Mouse (Mus musculus) liver, adult (tissue): Measurements from ENCODE around the gene Coa6.
A peak's percentile ranks its signal among the peaks of the same experiment; 100 is the strongest.

Source experiments
- GATA4 ChIP-seq: IDR thresholded peaks from 2 replicates; pipeline ENCODE4 v1.6.1; 2014; ENCODE audit warnings: mild to moderate bottlenecking, low read length; ENCODE audit not compliant: insufficient replicate concordance

Coa6 gene

DNA sequence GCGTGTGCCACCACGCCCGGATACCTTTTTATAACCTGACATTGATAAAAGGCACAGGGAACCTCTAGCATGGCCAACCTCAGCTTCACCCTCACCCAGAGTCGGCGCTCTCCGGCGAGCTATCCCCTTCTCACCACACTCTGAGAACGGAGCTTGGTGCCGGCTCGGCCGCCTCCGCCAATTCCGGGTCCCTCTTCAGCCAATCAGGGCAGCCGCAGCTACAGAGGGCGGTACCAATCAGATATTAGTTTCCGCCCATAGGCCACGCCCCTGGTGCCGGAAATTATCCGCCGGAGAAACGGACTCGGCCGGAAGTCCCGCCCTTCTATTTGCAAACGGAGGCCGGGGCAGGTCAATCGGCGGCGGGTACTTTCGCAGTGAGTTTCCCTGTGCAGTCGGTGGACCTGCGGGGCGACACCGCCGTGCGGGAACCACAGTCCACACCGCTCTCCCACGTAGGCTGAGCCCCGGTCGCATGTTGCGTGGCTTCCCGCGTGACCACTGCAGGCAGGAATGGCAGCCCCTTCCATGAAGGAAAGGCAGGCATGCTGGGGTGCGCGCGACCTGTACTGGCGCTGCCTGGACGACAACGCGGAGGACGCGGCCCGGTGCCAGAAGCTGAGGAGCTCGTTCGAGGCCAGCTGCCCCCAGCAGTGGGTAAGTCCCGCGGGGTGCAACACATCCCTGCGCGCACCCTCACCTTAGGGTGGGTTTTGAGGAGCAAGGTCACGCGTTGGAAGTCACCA, at the start of gene Coa6:
Gene Coa6 (plus strand): TSS at position 342 of the 746 bp plus-strand sequence.
- peak; percentile 30; the same call in 1 of the 2 replicates for TF ChIP-seq GATA4

DNA sequence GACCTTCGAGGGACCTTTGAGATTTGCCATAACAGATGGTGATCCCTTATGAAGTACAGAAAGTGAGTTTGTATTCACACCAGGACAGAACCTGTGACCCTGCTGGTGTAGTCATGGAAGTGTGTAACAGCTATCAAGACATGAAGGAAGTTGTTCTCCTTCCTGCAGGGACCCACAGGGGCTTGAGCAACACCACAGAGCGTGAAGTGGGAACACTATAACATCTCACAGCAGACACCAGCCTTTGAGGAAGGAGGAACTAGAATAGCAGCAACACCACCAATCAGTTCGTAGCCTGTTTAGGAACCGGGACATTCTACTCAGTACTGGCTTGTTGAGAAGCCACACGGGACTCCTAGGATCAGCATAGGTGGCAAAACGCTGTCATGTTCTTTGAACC, 42.7 kb upstream of the Coa6 start:
- TF ChIP-seq GATA4: no peak

DNA sequence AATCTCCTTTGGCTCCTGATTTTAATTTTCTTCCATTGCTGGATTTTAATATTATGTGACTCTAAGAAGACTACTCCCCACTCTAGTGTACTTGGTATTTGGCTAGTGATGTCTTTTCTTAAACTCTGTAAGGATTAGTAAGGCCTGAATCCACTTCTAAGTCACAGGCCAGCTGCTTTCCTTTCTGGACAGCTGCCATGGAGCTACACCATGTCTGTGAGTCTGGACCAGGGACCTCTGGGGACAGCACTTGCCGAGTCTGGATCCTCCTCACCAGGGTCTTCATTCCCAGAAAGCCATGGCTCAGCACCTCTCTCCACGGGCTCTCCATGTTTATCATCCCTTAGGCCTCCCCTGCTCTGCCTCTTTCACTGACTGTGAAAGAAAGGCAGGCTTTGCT, 42.2 kb upstream of the Coa6 start:
- TF ChIP-seq GATA4: no peak

DNA sequence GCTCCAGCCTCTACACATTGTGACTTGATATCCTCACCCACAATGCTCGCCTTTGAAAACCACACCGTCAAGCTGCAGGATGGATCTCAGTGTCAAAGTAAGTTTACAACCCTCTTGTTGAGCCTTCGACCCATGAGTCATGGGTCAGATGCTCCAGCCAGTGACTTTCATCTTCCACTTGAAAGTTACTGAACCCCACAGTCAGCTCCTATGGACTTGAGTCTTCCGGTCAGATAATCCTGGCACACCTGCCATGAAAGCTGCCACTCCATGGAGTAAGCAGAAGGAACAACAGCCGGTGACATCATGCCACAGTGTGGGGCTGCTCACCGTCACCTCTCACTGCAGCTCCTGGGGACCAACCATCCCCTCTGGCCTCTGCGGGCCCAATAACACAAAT, 41.0 kb upstream of the Coa6 start:
- TF ChIP-seq GATA4: no peak

DNA sequence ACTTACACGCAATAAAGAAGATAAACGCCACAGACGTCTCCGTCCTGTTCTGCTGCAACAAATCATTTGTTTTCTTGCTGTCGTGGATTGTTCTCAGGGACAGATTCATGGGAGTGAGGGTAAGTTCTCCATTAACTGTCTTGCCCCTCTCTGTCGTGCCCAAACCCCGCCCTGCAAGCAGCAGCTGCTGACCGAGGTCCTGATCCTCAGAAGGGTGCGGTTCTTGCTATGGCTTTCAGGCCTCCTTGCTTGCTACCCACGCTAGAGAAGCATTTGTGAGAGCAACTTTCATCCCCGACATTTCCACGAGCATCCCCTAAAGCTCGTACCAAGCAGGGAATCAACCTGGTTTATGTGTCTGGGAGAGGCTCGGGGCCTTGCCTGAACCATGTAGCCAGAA, 40.1 kb upstream of the Coa6 start:
- TF ChIP-seq GATA4: no peak

DNA sequence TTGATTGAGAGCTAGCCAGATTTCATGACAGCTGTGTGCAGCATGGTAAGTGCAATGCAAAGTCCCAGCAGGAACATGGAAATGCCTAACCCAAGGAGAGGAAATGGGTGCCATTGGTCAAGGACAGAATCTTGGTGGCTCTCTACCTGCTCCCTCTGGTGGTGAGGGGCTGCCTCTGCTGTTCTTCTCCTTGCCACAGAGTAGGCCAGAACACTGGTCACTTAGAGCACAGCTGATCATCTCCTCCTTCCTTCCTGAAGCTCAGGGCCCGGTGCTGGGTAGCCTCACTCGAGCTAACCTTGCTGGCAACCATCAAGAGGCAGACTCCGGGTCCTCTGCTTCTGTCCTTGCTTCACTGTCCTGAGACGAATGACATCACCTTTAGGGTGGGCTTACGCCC, 39.6 kb upstream of the Coa6 start:
- TF ChIP-seq GATA4: no peak

DNA sequence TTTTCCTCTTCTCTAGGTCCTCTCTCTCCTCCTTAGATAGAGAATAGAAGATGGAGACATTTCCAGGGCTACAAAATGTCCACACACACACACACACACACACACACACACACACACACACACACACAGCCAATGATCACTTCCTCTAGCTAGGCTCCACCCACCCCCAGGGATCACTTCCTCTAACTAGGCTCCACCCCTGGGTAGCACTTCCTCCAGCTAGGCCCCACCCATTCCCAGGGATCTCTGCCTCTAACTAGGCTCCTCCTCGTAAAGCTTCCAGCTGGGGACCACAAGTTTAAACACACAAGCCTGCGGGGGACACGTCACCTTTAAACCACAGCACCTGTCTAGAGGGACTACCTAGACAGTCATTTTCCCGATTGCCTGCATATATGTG, 34.7 kb upstream of the Coa6 start:
- no peak for TF ChIP-seq GATA4

DNA sequence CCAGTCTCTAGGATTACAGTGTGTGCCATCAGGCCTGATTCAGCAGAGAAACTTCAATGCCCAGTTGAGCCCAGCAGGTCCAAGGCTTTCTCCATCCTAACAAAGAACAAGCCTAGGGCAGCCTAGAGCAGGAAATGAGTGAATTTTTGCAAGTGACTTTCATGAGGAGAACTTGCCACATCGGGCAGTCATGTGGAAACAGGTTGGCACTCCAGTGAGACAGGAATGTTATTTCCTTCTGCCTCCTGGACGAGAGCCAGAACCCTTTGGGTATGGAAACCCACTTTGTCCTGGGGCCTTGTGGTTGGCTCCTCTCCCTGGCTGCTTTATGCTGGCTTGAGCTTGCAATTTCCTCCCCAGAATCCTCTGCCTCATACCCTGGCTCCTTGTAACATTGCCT, 30.8 kb upstream of the Coa6 start:
- TF ChIP-seq GATA4: no peak

DNA sequence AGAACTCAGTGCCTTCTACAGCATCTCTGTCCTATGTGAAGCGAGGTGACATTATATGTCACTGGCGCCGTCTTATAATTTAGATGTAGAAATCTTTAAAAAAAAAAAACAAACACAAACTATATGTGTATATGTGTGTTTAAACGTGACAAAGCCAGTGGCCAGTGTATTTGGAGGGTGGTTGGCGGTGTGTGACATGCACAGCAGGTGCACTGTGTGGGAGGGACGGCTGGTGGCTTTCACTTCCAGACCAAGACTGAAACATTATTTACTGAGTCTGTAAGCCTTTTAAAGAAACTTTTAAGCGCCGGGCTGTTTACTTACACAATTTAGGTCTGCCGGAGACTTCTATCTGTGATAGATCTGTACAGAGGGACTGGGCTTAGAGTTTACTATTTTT, 26.9 kb upstream of the Coa6 start:
- no peak for TF ChIP-seq GATA4

DNA sequence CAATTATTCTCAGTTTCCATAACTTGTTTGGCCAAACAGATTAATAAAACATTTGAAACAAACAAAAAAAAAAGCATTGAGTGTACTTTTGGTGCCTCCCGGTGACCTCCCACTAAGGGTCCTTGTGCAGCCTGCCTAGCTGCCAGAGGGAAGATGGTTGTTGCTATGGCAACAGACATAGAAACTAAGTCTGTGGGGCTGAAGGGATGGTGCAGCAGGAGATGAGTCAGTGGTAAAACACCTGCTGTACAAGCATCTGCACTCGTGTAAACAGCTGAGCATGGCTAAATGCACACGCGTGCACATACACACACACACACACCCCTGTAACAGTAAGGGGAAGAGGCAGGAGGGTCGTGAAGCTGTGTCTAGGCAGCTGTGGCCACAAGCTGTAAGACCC, 26.4 kb upstream of the Coa6 start:
- TF ChIP-seq GATA4: no peak

DNA sequence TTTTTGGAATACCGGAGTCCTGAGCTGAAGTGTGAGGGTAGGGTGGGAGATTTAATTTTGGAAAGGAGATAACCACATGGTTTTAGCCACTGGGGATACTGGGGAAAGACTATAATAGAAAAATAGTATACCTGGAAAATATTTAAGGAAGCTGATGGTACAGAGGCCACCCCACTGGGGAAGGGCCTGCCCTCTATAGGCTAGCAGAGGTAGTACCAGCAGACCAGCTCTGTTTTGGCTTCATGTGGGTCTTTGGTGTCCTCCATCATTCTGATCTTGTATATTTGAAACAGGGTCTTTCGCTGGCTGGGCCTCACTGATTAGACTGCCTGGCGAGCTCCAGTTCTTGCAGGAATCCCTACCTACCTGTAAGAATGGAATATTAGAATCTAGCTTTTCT, 24.0 kb upstream of the Coa6 start:
- TF ChIP-seq GATA4: no peak

DNA sequence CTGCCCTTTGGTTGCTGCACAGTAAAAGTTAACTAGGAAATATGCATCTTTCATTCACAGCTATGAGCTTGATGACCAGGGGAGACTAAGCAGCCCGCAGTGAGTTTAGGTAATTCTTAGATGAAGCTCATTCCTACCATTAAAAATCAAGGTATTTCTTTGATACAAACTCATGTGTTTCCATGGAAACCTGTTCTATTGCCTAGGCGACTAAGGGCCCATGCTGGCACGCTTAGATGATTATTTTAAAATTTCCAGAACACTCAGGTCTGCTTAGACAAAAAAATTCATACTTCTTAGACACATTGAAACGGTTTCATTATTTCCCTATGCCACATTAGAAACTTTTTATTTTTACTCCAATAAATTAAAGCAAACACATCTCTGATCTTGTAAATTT, 17.3 kb upstream of the Coa6 start:
- no peak for TF ChIP-seq GATA4

DNA sequence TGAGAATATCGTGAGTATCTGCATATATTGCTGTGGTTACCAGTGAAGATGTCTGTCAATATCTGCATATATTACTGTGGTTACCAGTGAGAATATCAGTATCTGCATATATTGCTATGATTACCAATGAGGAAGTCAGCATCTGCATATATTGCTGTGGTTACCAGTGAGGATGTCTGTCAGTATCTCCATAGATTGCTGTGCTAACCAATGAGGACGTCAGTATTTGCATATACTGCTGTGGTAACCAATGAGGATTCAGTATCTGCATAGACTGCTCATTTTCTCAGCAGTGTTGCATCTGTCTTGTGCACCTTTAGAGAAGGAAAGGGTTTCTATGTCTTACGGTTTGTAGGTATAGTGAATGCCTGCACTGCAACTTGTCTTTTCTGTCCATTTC, 1.5 kb upstream of the Coa6 start:
- TF ChIP-seq GATA4: no peak

DNA sequence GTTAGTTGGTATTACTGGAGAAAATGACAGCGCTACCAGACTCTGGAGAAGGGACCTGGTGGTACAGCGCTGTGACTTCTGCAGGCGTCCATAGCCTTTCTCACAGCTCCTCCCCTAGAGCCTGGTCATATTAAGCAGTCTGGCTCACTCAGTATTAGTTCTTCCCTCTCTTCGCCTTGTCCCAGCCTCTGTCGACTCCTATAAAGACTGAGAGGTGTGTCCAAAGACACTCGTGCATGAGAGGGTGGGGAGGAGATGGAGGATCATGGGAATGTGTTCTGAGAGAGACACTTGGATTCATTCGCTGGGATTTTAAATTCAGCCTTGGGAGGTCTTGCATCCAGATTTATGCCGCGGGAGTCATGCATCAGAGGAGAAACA, 595 bp downstream of the Coa6 start:
- no peak for TF ChIP-seq GATA4

DNA sequence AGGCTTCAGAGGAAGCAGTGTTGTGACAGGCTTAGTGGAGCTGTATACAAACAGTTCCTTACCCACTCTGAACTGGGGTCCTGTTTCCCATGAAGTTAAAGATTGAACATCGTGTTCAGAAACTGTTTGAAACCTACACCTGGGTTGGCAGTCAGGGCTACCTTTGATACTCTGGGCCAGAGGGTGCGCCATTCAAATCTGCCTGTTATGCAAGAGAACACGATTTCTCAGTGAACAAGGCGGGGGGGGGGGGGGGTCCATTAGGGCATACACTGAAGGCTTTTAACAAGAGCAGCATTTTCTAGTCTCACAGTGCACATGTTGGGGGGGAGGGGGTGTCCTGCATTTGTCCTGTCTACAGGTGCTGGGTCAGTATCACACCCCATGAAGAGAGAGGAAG, 1.8 kb downstream of the Coa6 start:
- TF ChIP-seq GATA4: no peak

DNA sequence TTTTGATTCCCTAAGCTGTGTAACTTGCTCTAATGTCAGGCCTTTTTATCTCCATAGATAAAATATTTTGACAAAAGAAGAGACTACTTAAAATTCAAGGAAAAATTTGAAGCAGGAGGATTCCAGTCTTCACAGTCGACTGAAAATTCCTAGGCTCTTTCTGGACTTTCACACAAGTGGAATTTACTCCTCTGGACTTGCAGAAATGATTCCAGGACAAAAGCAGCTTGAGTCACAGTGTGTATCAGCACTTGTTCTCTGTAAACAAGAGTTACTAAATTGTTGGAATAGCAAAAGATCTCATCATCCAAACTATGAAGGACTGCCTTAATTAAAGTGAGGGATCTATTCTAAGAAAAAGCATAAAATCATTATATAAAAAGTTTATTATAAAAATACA, 2.6 kb downstream of the Coa6 start:
- TF ChIP-seq GATA4: no peak

DNA sequence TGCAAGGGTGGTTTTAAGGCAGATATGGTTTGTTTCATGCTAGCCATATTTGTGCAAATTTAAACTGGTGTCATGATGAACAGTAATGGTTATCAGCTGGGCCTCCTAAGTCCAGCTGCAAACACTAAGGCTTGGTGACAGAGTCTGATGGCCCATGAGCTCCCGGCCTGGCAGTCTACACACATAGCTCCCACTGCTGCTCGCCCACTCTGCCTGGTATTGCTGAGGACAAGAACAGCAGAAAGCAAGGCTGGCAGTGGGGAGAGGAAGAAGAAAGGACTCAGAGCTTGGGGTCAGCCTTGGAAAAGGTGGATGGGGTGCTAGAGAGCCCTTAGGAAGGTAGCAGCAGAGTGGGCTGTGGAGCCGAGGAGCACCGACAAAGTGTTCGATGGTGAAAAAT, 7.3 kb downstream of the Coa6 start:
- no peak for TF ChIP-seq GATA4

DNA sequence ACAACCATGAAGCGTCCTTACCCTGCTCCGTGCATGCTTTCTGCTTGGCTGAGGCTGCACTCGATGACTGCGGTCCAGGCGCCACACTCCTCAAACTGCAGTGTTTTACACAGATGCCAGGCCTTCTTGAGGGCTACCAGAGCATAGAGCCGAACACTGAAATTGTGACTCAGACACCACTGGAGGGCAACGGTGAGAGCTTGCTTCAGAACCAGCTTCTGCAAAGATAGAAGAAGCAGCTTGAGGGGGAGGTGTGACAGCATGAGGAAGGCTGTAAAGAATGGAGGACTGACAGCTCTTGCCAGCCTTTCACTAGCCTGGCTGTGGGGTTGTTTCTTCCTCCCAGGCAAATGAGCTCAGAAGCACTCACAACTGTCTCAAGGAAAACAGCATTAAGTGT, 11.5 kb downstream of the Coa6 start:
- TF ChIP-seq GATA4: no peak

DNA sequence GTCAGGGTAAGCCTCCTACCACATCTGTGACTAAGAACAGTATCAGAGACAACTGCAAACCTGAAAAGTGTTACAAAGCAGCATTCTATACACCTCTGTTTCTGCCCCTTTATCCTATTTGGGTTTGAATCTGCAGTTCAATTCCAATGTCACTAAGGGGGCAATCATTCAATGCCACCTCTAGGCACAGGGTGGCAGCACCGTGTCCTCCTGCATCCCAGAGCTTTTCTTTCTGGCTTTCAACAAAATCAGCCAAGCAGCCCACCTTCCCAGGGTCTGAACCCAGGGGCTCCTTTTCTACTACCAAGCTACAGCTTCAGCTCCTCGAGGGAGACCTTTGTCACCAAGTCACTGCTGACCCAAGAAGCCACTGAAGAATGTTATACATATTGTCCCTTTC, 16.6 kb downstream of the Coa6 start:
- no peak for TF ChIP-seq GATA4
